Mouse (Mus musculus) CH12.LX (cell line): Measurements from ENCODE around the gene Mad1l1. TPM values are rescaled to one million over a fixed set of nuclear protein-coding genes. Genes with fewer than 3 reads are reported as not detected.

Experiments used
- DNase-seq: peaks from one replicate; pipeline ENCODE4 v3.0.0-alpha.2; 2013; ENCODE audit errors: extremely low read depth
- H3K27ac ChIP-seq: 2 replicates; pipeline ENCODE4 v1.5.1; 2012; ENCODE audit warnings: low read depth, mild to moderate bottlenecking, control low read depth, moderate library complexity; ENCODE audit not compliant: insufficient read depth
- H3K27me3 ChIP-seq: replicated peaks from 2 replicates; pipeline ENCODE3; 2012; ENCODE audit warnings: inconsistent platforms
- H3K36me3 ChIP-seq, 2 experiments: replicated peaks in 1 of 2; 2 replicates each; pipeline versions ENCODE3 to v1.6.1; 2012; ENCODE audit warnings: inconsistent platforms in 1 of 2, low read length in 1 of 2, mild to moderate bottlenecking in 1 of 2, mixed read lengths in 1 of 2, moderate library complexity in 1 of 2; ENCODE audit not compliant: control insufficient read depth in 1 of 2, insufficient read depth in 1 of 2
- H3K4me1 ChIP-seq, 2 experiments: 2 replicates each; pipeline ENCODE4 v1.6.1; 2012; ENCODE audit warnings: inconsistent platforms in 1 of 2, moderate library complexity in 1 of 2; ENCODE audit not compliant: insufficient read depth in 2 of 2, control insufficient read depth in 1 of 2
- H3K4me2 ChIP-seq: 2 replicates; pipeline ENCODE4 v1.6.1; 2012; ENCODE audit warnings: low read depth, mild to moderate bottlenecking, control low read depth; ENCODE audit not compliant: poor library complexity, insufficient read depth, severe bottlenecking
- H3K4me3 ChIP-seq, 3 experiments: fragments of 150-350 bp in 1 of 3; sonication (generic) in 1 of 3; replicated peaks in 1 of 3; 2 replicates each; pipeline versions ENCODE3 to v1.5.1; 2011 to 2012; ENCODE audit warnings: low read depth in 2 of 3, low read length in 2 of 3, mild to moderate bottlenecking in 2 of 3, moderate library complexity in 2 of 3, control low read depth in 1 of 3, improper control_type of control experiment in 1 of 3, inconsistent platforms in 1 of 3, mixed read lengths in 1 of 3; ENCODE audit not compliant: poor library complexity in 1 of 3
- H3K79me2 ChIP-seq: replicated peaks from 2 replicates; pipeline ENCODE4 v1.6.1; 2012; ENCODE audit warnings: mild to moderate bottlenecking, moderate library complexity; ENCODE audit not compliant: control insufficient read depth, poor library complexity, insufficient read depth, severe bottlenecking; ENCODE audit errors: extremely low read depth
- H3K9ac ChIP-seq: 2 replicates; pipeline ENCODE4 v1.6.1; 2012; ENCODE audit warnings: low read depth, mild to moderate bottlenecking, control low read depth, moderate library complexity; ENCODE audit not compliant: insufficient read depth
- H3K9me3 ChIP-seq: replicated peaks from 2 replicates; pipeline ENCODE3; 2012; ENCODE audit warnings: low read length, inconsistent platforms, mixed read lengths
- CHD1 ChIP-seq: IDR thresholded peaks from 2 replicates; pipeline ENCODE4 v1.6.1; 2012; ENCODE audit warnings: low read depth, low read length, improper control_type of control experiment, inconsistent platforms
- CHD2 ChIP-seq: IDR thresholded peaks from 2 replicates; pipeline ENCODE4 v1.6.1; 2011; ENCODE audit warnings: low read length, improper control_type of control experiment
- CTCF ChIP-seq, 2 experiments: IDR thresholded peaks in 1 of 2; conservative IDR thresholded peaks in 1 of 2; 2 replicates each; pipeline ENCODE4 v1.5.1; 2011 to 2012; ENCODE audit warnings: low read depth in 2 of 2, low read length in 2 of 2, improper control_type of control experiment in 1 of 2, inconsistent platforms in 1 of 2, mild to moderate bottlenecking in 1 of 2, moderate library complexity in 1 of 2
- ELF1 ChIP-seq: IDR thresholded peaks from 2 replicates; pipeline ENCODE4 v1.6.1; 2014; ENCODE audit warnings: low read depth, mild to moderate bottlenecking, inconsistent platforms, low read length, improper control_type of control experiment
- EP300 ChIP-seq: IDR thresholded peaks from 2 replicates; pipeline ENCODE4 v1.6.1; 2011; ENCODE audit warnings: low read length, improper control_type of control experiment
- ETS1 ChIP-seq: conservative IDR thresholded peaks from 2 replicates; pipeline ENCODE4 v1.6.1; 2012; ENCODE audit warnings: low read depth, mild to moderate bottlenecking, inconsistent platforms, low read length, improper control_type of control experiment, moderate library complexity
- GABPA ChIP-seq: IDR thresholded peaks from 2 replicates; pipeline ENCODE4 v1.6.1; 2012; ENCODE audit warnings: low read depth, low read length, improper control_type of control experiment, inconsistent platforms; ENCODE audit not compliant: insufficient replicate concordance
- HCFC1 ChIP-seq: IDR thresholded peaks from 2 replicates; pipeline ENCODE4 v1.6.1; 2012; ENCODE audit warnings: low read depth, mild to moderate bottlenecking, inconsistent platforms, low read length, improper control_type of control experiment
- IRF4 ChIP-seq: IDR thresholded peaks from 2 replicates; pipeline ENCODE4 v1.6.1; 2014; ENCODE audit warnings: low read depth, mild to moderate bottlenecking, inconsistent platforms, low read length, improper control_type of control experiment
- JUN ChIP-seq: IDR thresholded peaks from 2 replicates; pipeline ENCODE4 v1.6.1; 2011; ENCODE audit warnings: low read depth, mild to moderate bottlenecking, low read length, improper control_type of control experiment, moderate library complexity; ENCODE audit not compliant: insufficient read depth
- JUND ChIP-seq: conservative IDR thresholded peaks from 2 replicates; pipeline ENCODE4 v1.6.1; 2011; ENCODE audit warnings: low read depth, low read length, improper control_type of control experiment
- KAT2A ChIP-seq: IDR thresholded peaks from 2 replicates; pipeline ENCODE4 v1.6.1; 2012; ENCODE audit warnings: low read length, improper control_type of control experiment, inconsistent platforms; ENCODE audit not compliant: insufficient replicate concordance
- MAZ ChIP-seq: IDR thresholded peaks from 2 replicates; pipeline ENCODE4 v1.6.1; 2012; ENCODE audit warnings: low read depth, mild to moderate bottlenecking, inconsistent platforms, low read length, improper control_type of control experiment, moderate library complexity
- MEF2A ChIP-seq: IDR thresholded peaks from 2 replicates; pipeline ENCODE4 v1.6.1; 2014; ENCODE audit warnings: low read depth, mild to moderate bottlenecking, inconsistent platforms, low read length, improper control_type of control experiment, borderline replicate concordance
- MXI1 ChIP-seq: IDR thresholded peaks from 2 replicates; pipeline ENCODE4 v1.6.1; 2011; ENCODE audit warnings: mild to moderate bottlenecking, low read depth, low read length, improper control_type of control experiment
- PAX5 ChIP-seq: IDR thresholded peaks from 2 replicates; pipeline ENCODE4 v1.6.1; 2012; ENCODE audit warnings: low read length, inconsistent platforms, mixed read lengths
- RAD21 ChIP-seq: IDR thresholded peaks from 2 replicates; pipeline ENCODE4 v1.6.1; 2011; ENCODE audit warnings: low read depth, mild to moderate bottlenecking, low read length, improper control_type of control experiment, moderate library complexity
- SMC3 ChIP-seq: IDR thresholded peaks from 2 replicates; pipeline ENCODE4 v1.6.1; 2011; ENCODE audit warnings: low read depth, low read length, improper control_type of control experiment
- TCF12 ChIP-seq: IDR thresholded peaks from 2 replicates; pipeline ENCODE4 v1.6.1; 2014; ENCODE audit warnings: low read depth, mild to moderate bottlenecking, inconsistent platforms, low read length, improper control_type of control experiment
- USF1 ChIP-seq: IDR thresholded peaks from 2 replicates; pipeline ENCODE4 v1.6.1; 2014; ENCODE audit warnings: low read depth, mild to moderate bottlenecking, inconsistent platforms, low read length, improper control_type of control experiment
- ZC3H11A ChIP-seq: IDR thresholded peaks from 2 replicates; pipeline ENCODE4 v1.6.1; 2012; ENCODE audit warnings: low read depth, mild to moderate bottlenecking, inconsistent platforms, low read length, improper control_type of control experiment
- ZKSCAN1 ChIP-seq: IDR thresholded peaks from 2 replicates; pipeline ENCODE4 v1.6.1; 2012; ENCODE audit warnings: low read depth, inconsistent platforms, low read length, improper control_type of control experiment, borderline replicate concordance
- ZMIZ1 ChIP-seq: IDR thresholded peaks from 2 replicates; pipeline ENCODE4 v1.6.1; 2012; ENCODE audit warnings: low read depth, mild to moderate bottlenecking, inconsistent platforms, low read length, improper control_type of control experiment
- ZNF384 ChIP-seq: IDR thresholded peaks from 2 replicates; pipeline ENCODE4 v1.6.1; 2012; ENCODE audit warnings: low read depth, low read length, improper control_type of control experiment, inconsistent platforms
- dilution Hi-C: fragments of 300-500 bp; cut with MboI; formaldehyde crosslinking; loops from 2 replicates; pipeline ENCODE4 v1.14.3; 2020; ENCODE audit warnings: low sequenced_read_pairs; ENCODE audit not compliant: extremely low pct_unique_long_range_greater_than_20kb, extremely low pct_ligation_motif_present
- in situ Hi-C: fragments of 300-500 bp; cut with MboI; formaldehyde crosslinking; loops from 3 replicates; pipeline ENCODE4 v1.14.3; 2019; ENCODE audit warnings: low sequenced_read_pairs, low pct_ligation_motif_present, low pct_unique_long_range_greater_than_20kb, mixed read lengths
- polyA plus RNA-seq: library from polyadenylated mRNA; unstranded; fragments of >175 nt; gene quantifications from 2 replicates; pipeline ENCODE4 v1.2.1, GENCODE M21; 2012; ENCODE audit warnings: low read depth; ENCODE audit not compliant: insufficient read length
- total RNA-seq, 2 experiments: library from RNA; depleted of rRNA; stranded (reverse); fragments of 300-350 nt in 1 of 2; fragments of >200 nt in 1 of 2; gene quantifications; 2 replicates each; pipeline ENCODE4 v1.2.3; 2012 to 2014

The Mad1l1 gene
- total and polyA plus RNA-seq, 3 experiments: 24.8 to 45.6 (median 28.9) TPM

GRCm38 (mm10) chr5:140355934-140356333, 34.6 kb upstream of the Mad1l1 start:
- no peak overlapping the region for H3K27ac ChIP-seq
- TF ChIP-seq RAD21: peak; percentile 4
- TF ChIP-seq MEF2A: no peak
- TF ChIP-seq, all 38 proteins: peak for 1
- in situ Hi-C loops: no loop called here
- no peak overlapping the region for H3K4me3 ChIP-seq
- no peaks in the 10 kb centered on the region for H3K79me2 ChIP-seq
- dilution Hi-C loops: no loop called here
- peaks cover 62 to 91% of the 10 kb centered on the region in 2 experiments for H3K36me3 ChIP-seq
- H3K9ac ChIP-seq: no peak overlapping the region
- H3K27me3 ChIP-seq: no peaks in the 10 kb centered on the region
- no peak for DNase-seq
- peaks cover 7 to 49% of the 10 kb centered on the region in 2 experiments for H3K4me1 ChIP-seq
- no peak overlapping the region for H3K4me2 ChIP-seq
- H3K9me3 ChIP-seq: peaks cover 12% of the 10 kb centered on the region

GRCm38 (mm10) chr5:140352352-140352751, 31.0 kb upstream of the Mad1l1 start:
- Histone ChIP-seq H3K4me2 (no peak overlapping the region), H3K27ac (no peak overlapping the region), H3K27me3 (no peaks in the 10 kb centered on the region), H3K36me3 (peaks cover 57 to 86% of the 10 kb centered on the region in 2 experiments), H3K9ac (no peak overlapping the region), H3K79me2 (no peaks in the 10 kb centered on the region), H3K4me1 (peaks cover 12 to 83% of the 10 kb centered on the region in 2 experiments), H3K4me3 (no peak overlapping the region), H3K9me3 (peaks cover 12% of the 10 kb centered on the region)
- dilution Hi-C loops (no loop called here), in situ Hi-C loops (no loop called here)
- no peak for DNase-seq
- TF ChIP-seq ETS1: no peak
- TF ChIP-seq GABPA: no peak
- TF ChIP-seq IRF4: no peak
- no peak for TF ChIP-seq ELF1
- TF ChIP-seq ZC3H11A: no peak
- TF ChIP-seq ZKSCAN1: no peak
- TF ChIP-seq CTCF (conservative IDR thresholded peaks at IDR 0.05 in 1 of 2, IDR thresholded peaks at IDR 0.05 in 1 of 2; ENCODE audit: low read depth in 2 of 2, low read length in 2 of 2): no peak
- TF ChIP-seq PAX5: no peak

GRCm38 (mm10) chr5:140350731-140351497, 29.6 kb upstream of the Mad1l1 start:
- dilution Hi-C loops (no loop called here), in situ Hi-C loops (no loop called here)
- DNase-seq: peak; percentile 66
- Histone ChIP-seq H3K9me3 (peaks cover 12% of the 10 kb centered on the region), H3K27me3 (no peaks in the 10 kb centered on the region), H3K4me2 (no peak overlapping the region), H3K4me3 (no peak overlapping the region), H3K36me3 (peaks cover 57 to 87% of the 10 kb centered on the region in 2 experiments), H3K4me1 (peaks cover 12 to 87% of the 10 kb centered on the region in 2 experiments), H3K27ac (no peak overlapping the region), H3K79me2 (no peaks in the 10 kb centered on the region), H3K9ac (no peak overlapping the region)
- TF ChIP-seq MEF2A (peak; percentile 67; the same call in 1 of the 2 replicates), ZNF384 (no peak), RAD21 (no peak), TCF12 (peak; percentile 63; the same call in 1 of the 2 replicates), CHD1 (no peak), MXI1 (no peak), CHD2 (no peak), SMC3 (no peak), EP300 (peak; percentile 86), KAT2A (no peak), JUN (no peak), ELF1 (no peak), IRF4 (no peak), JUND (no peak), MAZ (no peak), ZMIZ1 (no peak), USF1 (no peak), HCFC1 (no peak)
